Mouse (Mus musculus): ENCODE results near the gene Fcgr1. TPM values are rescaled to one million over a fixed set of nuclear protein-coding genes. Genes with fewer than 3 reads are reported as not detected.

Fcgr1 gene
- polyA plus RNA-seq, 1 experiment from 2014 or later, result 5.3 TPM

- Histone ChIP-seq H3K27me3 (replicated peaks; ENCODE audit: control insufficient read depth, insufficient read depth, low read length) (peaks cover 90% of the 10 kb centered on the region), H3K36me3 (ENCODE audit: control insufficient read depth, insufficient read depth, low read length) (no peaks in the 10 kb centered on the region), H3K27ac (replicated peaks; ENCODE audit: low read depth, low read length) (no peak overlapping the region), H3K4me2 (ENCODE audit: low read depth, low read length) (no peak overlapping the region), H3K4me3 (ENCODE audit: low read depth, low read length) (no peak overlapping the region), H3K9me3 (ENCODE audit: control insufficient read depth, low read length) (no peaks in the 10 kb centered on the region), H3K4me1 (ENCODE audit: control insufficient read depth, insufficient read depth, low read length) (no peaks in the 10 kb centered on the region), H3K9ac (ENCODE audit: low read depth, low read length) (no peak overlapping the region)
- DNase-seq (ENCODE audit: low spot score) (no peak), ATAC-seq (ENCODE audit: low read depth) (no peak)
- WGBS, result 55% methylated on average over 6 of the region's 6 CpGs
Measured at GRCm38 (mm10) chr3:96335163-96335550, 41.4 kb upstream of the Fcgr1 start.

GRCm38 (mm10) chr3:96334175-96335162 lies 40.7 kb upstream of the Fcgr1 start:
- H3K36me3 ChIP-seq (ENCODE audit: control insufficient read depth, insufficient read depth, low read length), result no peaks in the 10 kb centered on the region
- H3K27ac ChIP-seq (replicated peaks; ENCODE audit: low read depth, low read length), result no peak overlapping the region
- peak overlapping the region; percentile 18 for H3K4me3 ChIP-seq (ENCODE audit: low read depth, low read length)
- H3K27me3 ChIP-seq (replicated peaks; ENCODE audit: control insufficient read depth, insufficient read depth, low read length), result peaks cover 96% of the 10 kb centered on the region
- ATAC-seq (ENCODE audit: low read depth) (no peak), DNase-seq (ENCODE audit: low spot score) (no peak)
- no peaks in the 10 kb centered on the region for H3K9me3 ChIP-seq (ENCODE audit: control insufficient read depth, low read length)
- WGBS, result 4% methylated on average over 36 of the region's 36 CpGs
- no peaks in the 10 kb centered on the region for H3K4me1 ChIP-seq (ENCODE audit: control insufficient read depth, insufficient read depth, low read length)
- peak overlapping the region; percentile 43 for H3K4me2 ChIP-seq (ENCODE audit: low read depth, low read length)
- H3K9ac ChIP-seq (ENCODE audit: low read depth, low read length), result no peak overlapping the region

- H3K4me2 ChIP-seq (ENCODE audit: low read depth, low read length), result peak overlapping the region; percentile 43
- H3K9me3 ChIP-seq (ENCODE audit: control insufficient read depth, low read length), result no peaks in the 10 kb centered on the region
- no peaks in the 10 kb centered on the region for H3K36me3 ChIP-seq (ENCODE audit: control insufficient read depth, insufficient read depth, low read length)
- H3K27ac ChIP-seq (replicated peaks; ENCODE audit: low read depth, low read length), result no peak overlapping the region
- ATAC-seq (ENCODE audit: low read depth) (no peak), DNase-seq (ENCODE audit: low spot score) (no peak)
- H3K4me1 ChIP-seq (ENCODE audit: control insufficient read depth, insufficient read depth, low read length), result no peaks in the 10 kb centered on the region
- H3K27me3 ChIP-seq (replicated peaks; ENCODE audit: control insufficient read depth, insufficient read depth, low read length), result peaks cover 96% of the 10 kb centered on the region
- H3K4me3 ChIP-seq (ENCODE audit: low read depth, low read length), result peak overlapping the region; percentile 18
- no peak overlapping the region for H3K9ac ChIP-seq (ENCODE audit: low read depth, low read length)
- WGBS, result 4% methylated on average over 25 of the region's 25 CpGs
Measured at GRCm38 (mm10) chr3:96333396-96334174, 39.8 kb upstream of the Fcgr1 start.

- Histone ChIP-seq H3K4me2 (ENCODE audit: low read depth, low read length) (no peak overlapping the region), H3K27ac (replicated peaks; ENCODE audit: low read depth, low read length) (no peak overlapping the region), H3K36me3 (ENCODE audit: control insufficient read depth, insufficient read depth, low read length) (no peaks in the 10 kb centered on the region), H3K9ac (ENCODE audit: low read depth, low read length) (no peak overlapping the region), H3K4me3 (ENCODE audit: low read depth, low read length) (no peak overlapping the region), H3K9me3 (ENCODE audit: control insufficient read depth, low read length) (no peaks in the 10 kb centered on the region), H3K27me3 (replicated peaks; ENCODE audit: control insufficient read depth, insufficient read depth, low read length) (peaks cover 94% of the 10 kb centered on the region), H3K4me1 (ENCODE audit: control insufficient read depth, insufficient read depth, low read length) (no peaks in the 10 kb centered on the region)
- DNase-seq (ENCODE audit: low spot score) (no peak), ATAC-seq (ENCODE audit: low read depth) (no peak)
- 3% methylated on average over 27 of the region's 27 CpGs for WGBS
Measured at GRCm38 (mm10) chr3:96332631-96333395, 39.0 kb upstream of the Fcgr1 start.

GRCm38 (mm10) chr3:96332000-96332399 lies 38.2 kb upstream of the Fcgr1 start:
- H3K4me1 ChIP-seq (ENCODE audit: control insufficient read depth, insufficient read depth, low read length), result no peaks in the 10 kb centered on the region; the same call in 1 of the 2 replicates
- H3K4me3 ChIP-seq (ENCODE audit: low read depth, low read length), result no peak overlapping the region
- WGBS, result 26% methylated on average over 14 of the region's 14 CpGs
- DNase-seq (ENCODE audit: low spot score), result no peak
- H3K27me3 ChIP-seq (replicated peaks; ENCODE audit: control insufficient read depth, insufficient read depth, low read length), result peaks cover 92% of the 10 kb centered on the region
- no peak for ATAC-seq (ENCODE audit: low read depth)
- H3K9ac ChIP-seq (ENCODE audit: low read depth, low read length), result no peak overlapping the region
- no peaks in the 10 kb centered on the region for H3K36me3 ChIP-seq (ENCODE audit: control insufficient read depth, insufficient read depth, low read length)
- H3K9me3 ChIP-seq (ENCODE audit: control insufficient read depth, low read length), result no peaks in the 10 kb centered on the region
- H3K27ac ChIP-seq (replicated peaks; ENCODE audit: low read depth, low read length), result no peak overlapping the region
- no peak overlapping the region for H3K4me2 ChIP-seq (ENCODE audit: low read depth, low read length)

GRCm38 (mm10) chr3:96331438-96331837 lies 37.7 kb upstream of the Fcgr1 start:
- Histone ChIP-seq H3K27me3 (replicated peaks; ENCODE audit: control insufficient read depth, insufficient read depth, low read length) (peaks cover 91% of the 10 kb centered on the region), H3K4me2 (ENCODE audit: low read depth, low read length) (no peak overlapping the region), H3K4me1 (ENCODE audit: control insufficient read depth, insufficient read depth, low read length) (no peaks in the 10 kb centered on the region; the same call in 1 of the 2 replicates), H3K27ac (replicated peaks; ENCODE audit: low read depth, low read length) (no peak overlapping the region), H3K9ac (ENCODE audit: low read depth, low read length) (no peak overlapping the region), H3K36me3 (ENCODE audit: control insufficient read depth, insufficient read depth, low read length) (no peaks in the 10 kb centered on the region), H3K9me3 (ENCODE audit: control insufficient read depth, low read length) (no peaks in the 10 kb centered on the region), H3K4me3 (ENCODE audit: low read depth, low read length) (no peak overlapping the region)
- 57% methylated on average over 7 of the region's 7 CpGs for WGBS
- no peak for DNase-seq (ENCODE audit: low spot score)
- no peak for ATAC-seq (ENCODE audit: low read depth)

- no peak for ATAC-seq (ENCODE audit: low read depth)
- no peaks in the 10 kb centered on the region for H3K36me3 ChIP-seq (ENCODE audit: control insufficient read depth, insufficient read depth, low read length)
- no peaks in the 10 kb centered on the region; the same call in 1 of the 2 replicates for H3K4me1 ChIP-seq (ENCODE audit: control insufficient read depth, insufficient read depth, low read length)
- no peak overlapping the region for H3K4me2 ChIP-seq (ENCODE audit: low read depth, low read length)
- H3K4me3 ChIP-seq (ENCODE audit: low read depth, low read length), result no peak overlapping the region
- no peak overlapping the region for H3K9ac ChIP-seq (ENCODE audit: low read depth, low read length)
- peaks cover 90% of the 10 kb centered on the region for H3K27me3 ChIP-seq (replicated peaks; ENCODE audit: control insufficient read depth, insufficient read depth, low read length)
- WGBS, result 68% methylated on average over 7 of the region's 7 CpGs
- no peak for DNase-seq (ENCODE audit: low spot score)
- H3K9me3 ChIP-seq (ENCODE audit: control insufficient read depth, low read length), result no peaks in the 10 kb centered on the region
- no peak overlapping the region for H3K27ac ChIP-seq (replicated peaks; ENCODE audit: low read depth, low read length)
Measured at GRCm38 (mm10) chr3:96330603-96331002, 36.8 kb upstream of the Fcgr1 start.

- ATAC-seq (ENCODE audit: low read depth), result no peak
- 89% methylated on average over 4 of the region's 4 CpGs for WGBS
- H3K9ac ChIP-seq (ENCODE audit: low read depth, low read length), result no peak overlapping the region
- H3K4me2 ChIP-seq (ENCODE audit: low read depth, low read length), result no peak overlapping the region
- no peaks in the 10 kb centered on the region for H3K9me3 ChIP-seq (ENCODE audit: control insufficient read depth, low read length)
- no peaks in the 10 kb centered on the region; the same call in 1 of the 2 replicates for H3K4me1 ChIP-seq (ENCODE audit: control insufficient read depth, insufficient read depth, low read length)
- peaks cover 90% of the 10 kb centered on the region for H3K27me3 ChIP-seq (replicated peaks; ENCODE audit: control insufficient read depth, insufficient read depth, low read length)
- H3K36me3 ChIP-seq (ENCODE audit: control insufficient read depth, insufficient read depth, low read length), result no peaks in the 10 kb centered on the region
- no peak for DNase-seq (ENCODE audit: low spot score)
- no peak overlapping the region for H3K27ac ChIP-seq (replicated peaks; ENCODE audit: low read depth, low read length)
- no peak overlapping the region for H3K4me3 ChIP-seq (ENCODE audit: low read depth, low read length)
Measured at GRCm38 (mm10) chr3:96330181-96330580, 36.4 kb upstream of the Fcgr1 start.

All from embryonic facial prominence, embryonic 14.5 days (tissue).